Mouse (Mus musculus) G1E (cell line): ENCODE results near the gene Zswim3.

Source experiments
- CTCF ChIP-seq: IDR thresholded peaks from 2 replicates; pipeline ENCODE4 v1.5.1; 2012; ENCODE audit warnings: low read depth, low read length, inconsistent platforms, mixed read lengths
- GATA1 ChIP-seq: IDR thresholded peaks from 2 replicates; pipeline ENCODE4 v1.6.1; 2012; ENCODE audit warnings: borderline replicate concordance, low read length, inconsistent platforms, mixed read lengths
- POLR2AphosphoS5 ChIP-seq: IDR thresholded peaks from 2 replicates; pipeline ENCODE4 v1.6.1; 2012; ENCODE audit warnings: low read depth, low read length, inconsistent platforms; ENCODE audit not compliant: insufficient replicate concordance
- TAL1 ChIP-seq: conservative IDR thresholded peaks from 2 replicates; pipeline ENCODE4 v1.6.1; 2012; ENCODE audit warnings: low read depth, low read length, inconsistent platforms, mixed read lengths

GRCm38 (mm10) chr2:164803921-164804313, 981 bp upstream of the Zswim3 start:
- no peak for TF ChIP-seq POLR2AphosphoS5
- TF ChIP-seq CTCF: no peak
- TF ChIP-seq TAL1: no peak
- no peak for TF ChIP-seq GATA1
